Mouse (Mus musculus) neural tube, embryonic 15.5 days (tissue): Measurements from ENCODE around the gene Zfand2b. TPM values are rescaled to one million over a fixed set of nuclear protein-coding genes. Genes with fewer than 3 reads are reported as not detected.

Experiments
- ATAC-seq: fragments of 200-750 bp; cut with Nextera tagmentation; 2 replicates; pipeline ENCODE4 v1.8.0; 2017; ENCODE audit warnings: mild to moderate bottlenecking, moderate TSS enrichment, moderate library complexity; ENCODE audit not compliant: low FRiP score
- H3K27ac ChIP-seq: fragments of 300-500 bp; sonication (generic); replicated peaks from 2 replicates; pipeline ENCODE4 v1.5.1; 2015; ENCODE audit warnings: mild to moderate bottlenecking, inconsistent platforms
- H3K27me3 ChIP-seq: fragments of 300-500 bp; sonication (generic); replicated peaks from 2 replicates; pipeline ENCODE4 v1.6.1; 2015; ENCODE audit warnings: inconsistent platforms
- H3K36me3 ChIP-seq: fragments of 300-500 bp; sonication (generic); 2 replicates; pipeline ENCODE4 v1.6.1; 2015; ENCODE audit warnings: inconsistent platforms
- H3K4me1 ChIP-seq: fragments of 300-500 bp; sonication (generic); 2 replicates; pipeline ENCODE4 v1.6.1; 2015; ENCODE audit warnings: inconsistent platforms
- H3K4me2 ChIP-seq: fragments of 300-500 bp; sonication (generic); 2 replicates; pipeline ENCODE4 v1.6.1; 2015; ENCODE audit warnings: inconsistent platforms, mild to moderate bottlenecking, moderate library complexity
- H3K4me3 ChIP-seq: fragments of 300-500 bp; sonication (generic); replicated peaks from 2 replicates; pipeline ENCODE4 v1.5.1; 2015; ENCODE audit warnings: mild to moderate bottlenecking, inconsistent platforms
- H3K9ac ChIP-seq: fragments of 300-500 bp; sonication (generic); replicated peaks from 2 replicates; pipeline ENCODE4 v1.6.1; 2015; ENCODE audit warnings: mild to moderate bottlenecking, inconsistent platforms
- H3K9me3 ChIP-seq: fragments of 300-500 bp; sonication (generic); replicated peaks from 2 replicates; pipeline ENCODE4 v1.6.1; 2016; ENCODE audit warnings: inconsistent platforms
- WGBS: fragments of 180-500 bp; shearing (Covaris S2); methylation state at CpG from one replicate; pipeline ENCODE4 v1.1.7; 2015; ENCODE audit warnings: mixed read lengths; 5-methylcytosine and 5-hydroxymethylcytosine counted together
- polyA plus RNA-seq: library from polyadenylated mRNA; unstranded; fragments of >200 nt; fragmentation: Nextera tagmentation; extraction: Ambion mirVana; gene quantifications from 2 replicates; pipeline ENCODE4 v1.2.1, GENCODE M21; 2015

The Zfand2b gene
- polyA plus RNA-seq, 1 experiment from 2014 or later: 40.0 TPM

DNA sequence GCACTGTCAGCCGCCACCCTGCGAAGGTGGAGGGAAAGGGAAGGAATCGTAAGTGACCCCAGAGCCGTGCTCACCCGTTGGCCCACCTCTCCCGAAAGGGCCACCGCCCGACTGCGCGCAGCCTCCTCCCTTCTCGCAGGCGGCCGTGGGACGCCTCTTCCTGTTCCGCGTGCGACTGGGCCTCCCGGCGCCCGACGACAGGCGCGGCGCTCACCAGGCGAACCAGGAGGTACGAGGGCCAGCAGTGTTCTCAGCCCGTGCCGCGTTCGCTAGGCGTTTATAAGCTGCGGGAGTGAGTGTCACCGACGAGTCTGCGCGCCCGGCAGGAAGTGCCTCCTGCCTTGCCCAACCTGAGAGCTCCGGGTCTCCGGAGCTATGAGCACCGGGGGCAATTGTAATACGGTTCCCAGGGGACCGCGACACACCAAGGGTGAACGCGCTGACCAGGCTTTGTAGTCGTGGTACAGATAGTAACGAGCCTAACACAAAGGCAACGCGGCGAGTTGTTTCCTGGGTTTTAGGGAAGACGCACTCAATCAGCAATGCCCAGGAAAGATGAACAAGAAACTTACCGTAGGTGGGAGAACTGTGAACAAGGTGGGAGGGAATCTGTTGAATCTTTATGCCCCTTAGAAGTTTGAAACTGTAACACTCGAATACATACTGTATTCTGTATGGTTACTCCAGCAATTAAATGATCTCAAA, 26.8 kb upstream of the Zfand2b start:
- ATAC-seq: peak; percentile 16
- Histone ChIP-seq H3K4me1 (peaks cover 44% of the 10 kb centered on the region), H3K27ac (peak overlapping the region; percentile 98), H3K27me3 (no peaks in the 10 kb centered on the region), H3K4me2 (peak overlapping the region; percentile 96), H3K4me3 (peak overlapping the region; percentile 78), H3K9ac (peak overlapping the region; percentile 81), H3K9me3 (no peaks in the 10 kb centered on the region), H3K36me3 (peaks cover 53% of the 10 kb centered on the region)
- under 1% methylated on average over 53 of the region's 53 CpGs for WGBS

DNA sequence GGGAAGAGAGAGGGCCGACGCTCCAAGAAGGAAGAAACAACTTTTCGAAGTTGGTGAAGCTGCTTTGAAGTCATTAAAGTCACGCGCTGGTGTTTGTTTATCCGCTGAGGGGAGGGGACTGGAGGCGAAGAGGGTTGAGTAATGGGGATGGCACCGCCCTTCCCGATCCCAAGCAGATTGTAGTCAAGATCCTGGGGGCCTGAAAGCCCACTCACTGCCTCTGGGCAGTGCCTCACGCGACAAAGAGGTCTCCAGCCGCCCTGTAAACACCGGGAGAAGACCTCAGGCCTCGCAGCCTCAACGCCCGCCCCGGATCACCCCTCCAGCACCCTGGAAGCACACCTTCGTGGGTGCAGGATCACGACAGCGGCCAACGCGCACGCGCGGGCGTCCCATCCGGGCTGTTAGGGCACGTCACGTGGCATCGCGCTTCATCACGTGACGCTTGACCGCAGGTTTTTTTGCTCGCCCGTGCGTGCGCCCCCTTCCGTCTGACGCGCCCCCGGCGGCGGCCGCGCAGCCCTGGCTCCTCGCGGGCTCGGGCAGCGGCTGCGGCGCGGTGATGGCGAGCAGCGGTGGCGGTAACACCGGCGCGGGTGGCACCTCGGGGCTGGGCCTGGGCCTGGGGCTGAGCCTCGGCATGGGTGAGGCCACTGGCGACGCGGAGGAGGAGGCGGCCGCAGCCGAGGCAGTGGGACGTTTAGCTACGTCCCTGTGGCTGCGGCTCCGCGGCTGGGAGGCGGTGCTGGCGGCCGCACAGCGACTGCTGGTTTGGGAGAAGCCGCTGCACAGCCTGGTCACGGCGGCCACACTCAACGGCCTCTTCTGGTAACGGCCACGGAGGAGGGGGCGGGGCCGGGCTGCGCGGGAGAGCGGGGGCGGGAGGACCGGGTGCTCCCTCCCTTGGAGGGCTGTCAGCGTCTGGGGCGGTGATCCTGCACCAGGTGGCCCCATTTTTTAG, 25.9 kb upstream of the Zfand2b start, which contains the start of the genes Cnppd1 and Retreg2:
TSS of gene Cnppd1 (minus strand) at position 411 of the 961 bp plus-strand sequence.
TSS of gene Retreg2 (plus strand) at position 478 of the 961 bp plus-strand sequence.
- Histone ChIP-seq H3K36me3 (peaks cover 53% of the 10 kb centered on the region), H3K4me2 (peak within 1 kb of the TSS; percentile 96), H3K9me3 (no peaks in the 10 kb centered on the region), H3K9ac (peak within 1 kb of the TSS; percentile 81), H3K27me3 (no peaks in the 10 kb centered on the region), H3K27ac (peak within 1 kb of the TSS; percentile 98), H3K4me1 (peaks cover 44% of the 10 kb centered on the region), H3K4me3 (peak within 1 kb of the TSS; percentile 78)
- peak; percentile 90 for ATAC-seq
- WGBS: 0% methylated on average over 89 of the region's 91 CpGs

DNA sequence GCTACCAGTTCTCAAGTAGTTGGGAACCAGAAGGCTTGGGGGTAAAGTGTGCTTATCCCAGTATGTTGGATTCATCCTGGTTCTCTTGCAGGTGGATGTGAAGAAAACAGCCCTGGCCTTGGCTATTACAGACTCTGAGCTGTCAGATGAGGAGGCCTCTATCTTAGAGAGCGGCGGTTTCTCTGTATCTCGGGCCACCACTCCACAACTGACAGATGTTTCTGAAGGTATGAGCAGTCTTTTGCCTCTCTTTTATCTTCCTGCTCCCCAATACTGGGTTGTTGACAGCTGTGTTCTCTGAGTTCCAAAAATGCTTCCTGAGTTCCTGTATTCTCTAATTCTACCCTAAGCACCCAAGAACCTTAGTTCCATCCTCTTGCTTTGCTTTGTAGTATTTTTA, 22.9 kb upstream of the Zfand2b start:
- H3K27ac ChIP-seq: no peak overlapping the region
- no peak overlapping the region for H3K4me2 ChIP-seq
- no peaks in the 10 kb centered on the region for H3K27me3 ChIP-seq
- peaks cover 28% of the 10 kb centered on the region for H3K4me1 ChIP-seq
- H3K36me3 ChIP-seq: peaks cover 46% of the 10 kb centered on the region
- no peak overlapping the region for H3K9ac ChIP-seq
- no peak for ATAC-seq
- H3K9me3 ChIP-seq: no peaks in the 10 kb centered on the region
- no peak overlapping the region for H3K4me3 ChIP-seq
- WGBS: 92% methylated on average over 3 of the region's 3 CpGs

DNA sequence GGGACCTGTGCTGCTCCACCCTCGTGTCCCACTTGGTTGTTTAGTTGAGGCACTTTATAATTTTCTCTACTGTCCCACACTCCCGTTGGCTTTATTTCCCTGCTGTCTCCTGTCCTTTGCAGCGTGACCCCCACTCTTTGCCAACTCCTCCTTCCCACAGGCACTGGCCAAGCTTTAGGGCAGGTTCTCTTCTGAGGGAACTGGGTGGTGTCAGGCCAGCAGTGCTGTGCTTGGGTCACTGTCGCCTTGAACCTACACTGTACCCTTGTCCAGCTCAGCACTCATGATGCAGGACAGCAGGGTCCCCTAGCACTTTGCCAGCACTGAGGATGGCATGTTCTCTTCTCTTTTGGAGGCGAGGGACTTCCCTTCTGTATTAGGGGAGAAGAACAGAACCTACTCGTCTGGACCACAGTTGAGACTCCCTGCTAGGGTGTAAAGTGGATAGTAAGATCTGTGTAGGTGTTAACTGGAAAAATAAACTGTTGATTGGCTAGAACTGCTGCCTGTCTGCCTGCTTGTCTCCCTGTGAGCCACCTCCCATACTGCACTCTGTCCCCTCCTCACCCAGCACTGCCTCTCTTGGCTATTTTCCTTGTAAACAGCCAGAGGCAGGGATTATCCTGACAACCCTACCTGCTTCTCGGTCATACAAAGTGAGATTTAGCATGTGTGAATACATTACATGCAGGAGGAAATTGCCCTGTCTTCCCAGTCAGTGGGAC, 20.9 kb upstream of the Zfand2b start:
- no peak for ATAC-seq
- no peak overlapping the region for H3K27ac ChIP-seq
- no peaks in the 10 kb centered on the region for H3K9me3 ChIP-seq
- H3K27me3 ChIP-seq: no peaks in the 10 kb centered on the region
- peaks cover 17% of the 10 kb centered on the region for H3K4me1 ChIP-seq
- H3K4me3 ChIP-seq: no peak overlapping the region
- 90% methylated on average over 7 of the region's 7 CpGs for WGBS
- peaks cover 46% of the 10 kb centered on the region for H3K36me3 ChIP-seq
- H3K4me2 ChIP-seq: no peak overlapping the region
- no peak overlapping the region for H3K9ac ChIP-seq

DNA sequence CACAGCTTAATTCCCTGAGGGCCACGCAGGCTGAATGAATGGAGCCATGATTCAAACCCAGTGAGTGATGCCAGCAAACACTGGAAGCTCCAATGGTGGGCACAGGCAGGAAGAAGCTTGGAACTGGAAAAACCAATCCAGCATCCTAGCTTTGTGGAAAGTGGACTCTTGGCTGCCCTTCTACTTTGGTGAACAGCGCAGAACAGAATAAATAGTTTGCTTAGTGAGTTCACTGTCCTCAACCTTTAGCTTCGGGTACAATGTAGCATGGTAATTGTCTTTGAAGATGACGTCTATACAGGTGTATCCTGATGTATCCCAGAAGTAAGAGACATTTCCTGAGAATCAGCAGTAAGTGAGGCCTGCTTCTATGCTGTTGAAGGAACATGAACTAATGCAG, 19.7 kb upstream of the Zfand2b start:
- no peak for ATAC-seq
- no peak overlapping the region for H3K4me3 ChIP-seq
- H3K9ac ChIP-seq: no peak overlapping the region
- no peaks in the 10 kb centered on the region for H3K9me3 ChIP-seq
- 90% methylated on average over 4 of the region's 4 CpGs for WGBS
- no peaks in the 10 kb centered on the region for H3K27me3 ChIP-seq
- H3K27ac ChIP-seq: no peak overlapping the region
- peaks cover 15% of the 10 kb centered on the region for H3K4me1 ChIP-seq
- no peak overlapping the region for H3K4me2 ChIP-seq
- H3K36me3 ChIP-seq: peaks cover 46% of the 10 kb centered on the region

GRCm38 (mm10) chr1:75155837-75156236, 12.6 kb upstream of the Zfand2b start:
- H3K9ac ChIP-seq: no peak overlapping the region
- WGBS: 74% methylated on average over 3 of the region's 3 CpGs
- no peak for ATAC-seq
- no peak overlapping the region for H3K4me3 ChIP-seq
- H3K4me2 ChIP-seq: no peak overlapping the region
- H3K27me3 ChIP-seq: no peaks in the 10 kb centered on the region
- no peaks in the 10 kb centered on the region for H3K4me1 ChIP-seq
- H3K9me3 ChIP-seq: no peaks in the 10 kb centered on the region
- no peak overlapping the region for H3K27ac ChIP-seq
- H3K36me3 ChIP-seq: no peaks in the 10 kb centered on the region

GRCm38 (mm10) chr1:75158990-75159389, 9.5 kb upstream of the Zfand2b start:
- no peak for ATAC-seq
- Histone ChIP-seq H3K4me2 (no peak overlapping the region), H3K27ac (no peak overlapping the region), H3K4me3 (no peak overlapping the region), H3K9ac (no peak overlapping the region), H3K36me3 (no peaks in the 10 kb centered on the region), H3K27me3 (no peaks in the 10 kb centered on the region), H3K9me3 (no peaks in the 10 kb centered on the region), H3K4me1 (no peaks in the 10 kb centered on the region)

GRCm38 (mm10) chr1:75159540-75160255, 8.7 kb upstream of the Zfand2b start:
- Histone ChIP-seq H3K9ac (no peak overlapping the region), H3K4me3 (no peak overlapping the region), H3K27me3 (no peaks in the 10 kb centered on the region), H3K9me3 (no peaks in the 10 kb centered on the region), H3K4me1 (no peaks in the 10 kb centered on the region), H3K36me3 (no peaks in the 10 kb centered on the region), H3K4me2 (no peak overlapping the region), H3K27ac (no peak overlapping the region)
- 83% methylated on average over 5 of the region's 5 CpGs for WGBS
- no peak for ATAC-seq

DNA sequence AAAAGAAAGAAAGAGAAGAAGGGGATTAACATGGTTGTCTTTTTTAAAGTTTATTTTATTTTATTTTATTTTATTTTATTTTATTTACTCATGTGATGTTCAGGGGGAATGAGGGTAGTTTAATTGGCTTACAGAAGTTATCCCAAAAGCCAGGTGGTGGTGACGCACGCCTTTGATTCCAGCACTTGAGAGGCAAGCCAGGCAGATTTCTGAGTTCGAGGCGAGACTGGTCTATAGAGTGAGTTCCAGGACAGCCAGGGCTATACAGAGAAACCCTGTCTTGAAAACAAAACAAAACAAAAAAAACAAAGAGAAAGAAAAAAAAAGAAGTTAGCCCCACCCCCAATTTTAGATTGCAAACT, 8.2 kb upstream of the Zfand2b start:
- H3K27me3 ChIP-seq: no peaks in the 10 kb centered on the region
- ATAC-seq: no peak
- 92% methylated on average over 4 of the region's 4 CpGs for WGBS

GRCm38 (mm10) chr1:75168093-75168471, 364 bp upstream of the Zfand2b start:
- WGBS: 9% methylated on average over 7 of the region's 7 CpGs
- peaks cover 21% of the 10 kb centered on the region for H3K4me1 ChIP-seq
- H3K27ac ChIP-seq: peak overlapping the region; percentile 96
- peak; percentile 56 for ATAC-seq
- H3K4me2 ChIP-seq: peak overlapping the region; percentile 79
- peak overlapping the region; percentile 83; the same call in 1 of the 2 replicates for H3K9ac ChIP-seq
- H3K36me3 ChIP-seq: peaks cover 30% of the 10 kb centered on the region
- H3K27me3 ChIP-seq: no peaks in the 10 kb centered on the region
- H3K9me3 ChIP-seq: no peaks in the 10 kb centered on the region
- peak overlapping the region; percentile 89 for H3K4me3 ChIP-seq

More for the DNA sequence above, 8.2 kb upstream of the Zfand2b start:
- H3K4me1 ChIP-seq: no peaks in the 10 kb centered on the region
- H3K4me3 ChIP-seq: no peak overlapping the region
- H3K9ac ChIP-seq: no peak overlapping the region
- H3K4me2 ChIP-seq: no peak overlapping the region
- no peak overlapping the region for H3K27ac ChIP-seq
- no peaks in the 10 kb centered on the region for H3K36me3 ChIP-seq
- no peaks in the 10 kb centered on the region for H3K9me3 ChIP-seq
